Mouse (Mus musculus) embryo, embryonic 10.5 days (tissue): Measurements from ENCODE around the gene 2300002M23Rik.

Experiments
- DNase-seq: peaks from one replicate; pipeline ENCODE4 v3.0.0-alpha.2; 2015; ENCODE audit warnings: low spot score

2300002M23Rik gene

DNA sequence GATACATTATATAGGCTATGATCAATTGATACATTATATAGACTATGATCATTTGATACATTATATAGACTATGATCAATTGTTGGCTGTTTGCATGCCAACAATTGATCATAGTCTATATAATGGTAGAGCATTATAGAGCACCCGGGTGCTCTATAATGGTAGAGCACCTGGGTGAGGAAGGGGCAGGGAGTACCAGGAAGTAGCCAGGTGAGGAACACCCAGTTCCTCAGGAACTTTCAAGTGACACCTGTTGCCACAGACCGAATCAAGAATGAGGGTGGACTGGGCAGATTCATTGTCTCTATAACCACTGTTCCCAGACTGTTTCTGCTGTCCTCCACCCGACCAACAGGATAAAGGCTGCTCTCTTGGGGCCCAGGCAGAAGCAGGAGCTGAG lies at the start of gene 2300002M23Rik:
Gene 2300002M23Rik (plus strand): TSS at position 301 of the 400 bp plus-strand sequence.
- DNase-seq = no peak

DNA sequence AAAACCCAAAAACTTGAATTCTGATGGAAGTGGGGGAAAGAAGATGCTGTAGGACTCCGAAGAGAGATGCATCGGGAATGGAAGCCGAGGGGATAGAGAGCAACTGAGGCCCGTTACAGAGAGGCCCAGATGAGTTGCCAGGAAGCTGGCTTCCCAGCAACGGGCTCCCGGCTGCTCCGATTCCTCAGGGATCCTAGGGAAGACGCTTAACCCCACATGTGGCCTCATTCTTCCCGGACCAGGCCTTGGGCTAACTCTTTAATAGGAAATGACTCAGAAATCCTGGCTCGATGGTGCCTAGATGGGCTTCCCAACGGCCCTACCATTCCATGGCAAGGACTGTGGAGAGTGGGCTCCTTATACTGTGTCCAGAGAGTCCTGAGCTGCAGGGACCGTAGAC lies 49.7 kb upstream of the 2300002M23Rik start:
- DNase-seq = peak; percentile 27

DNA sequence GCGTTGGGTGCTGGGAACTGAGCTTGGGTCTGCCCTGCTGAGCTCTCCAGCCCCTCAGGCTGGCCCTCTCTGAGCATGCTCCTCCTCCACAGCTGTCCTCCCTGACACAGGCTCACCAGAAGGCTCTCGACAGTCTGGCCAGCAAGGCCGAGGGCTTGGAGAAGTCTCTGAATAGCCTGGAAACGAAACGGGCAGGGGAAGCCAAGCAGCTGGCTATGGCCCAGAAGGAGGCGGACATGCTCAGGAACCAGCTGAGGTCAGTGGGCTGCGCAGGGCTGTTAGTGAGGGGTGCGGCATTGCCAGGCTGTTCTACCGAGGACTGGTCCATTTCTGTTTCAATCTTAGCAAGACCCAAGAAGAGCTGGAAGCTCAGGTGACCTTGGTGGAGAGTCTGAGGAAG lies 42.9 kb upstream of the 2300002M23Rik start:
- DNase-seq = no peak

DNA sequence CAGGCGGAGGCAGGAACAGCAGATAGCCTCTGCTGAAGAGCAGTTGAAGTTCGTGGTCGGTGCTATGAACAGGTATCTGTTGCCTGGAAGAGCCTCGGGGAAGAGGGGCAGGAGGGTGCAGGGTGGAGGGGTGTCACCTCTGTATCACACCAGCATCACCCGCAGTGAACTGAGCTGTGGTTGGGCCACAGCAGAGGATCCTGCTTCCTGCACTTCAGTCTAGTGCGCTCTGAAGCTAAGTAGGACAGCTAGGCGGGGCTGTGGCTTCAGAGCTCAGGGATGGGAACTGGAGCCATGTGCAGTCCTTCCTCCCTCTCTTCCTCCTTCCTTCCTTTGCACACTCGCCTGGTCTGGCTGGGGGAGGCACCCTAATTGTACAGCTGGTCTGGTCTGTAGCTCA lies 40.6 kb upstream of the 2300002M23Rik start:
- no peak for DNase-seq

DNA sequence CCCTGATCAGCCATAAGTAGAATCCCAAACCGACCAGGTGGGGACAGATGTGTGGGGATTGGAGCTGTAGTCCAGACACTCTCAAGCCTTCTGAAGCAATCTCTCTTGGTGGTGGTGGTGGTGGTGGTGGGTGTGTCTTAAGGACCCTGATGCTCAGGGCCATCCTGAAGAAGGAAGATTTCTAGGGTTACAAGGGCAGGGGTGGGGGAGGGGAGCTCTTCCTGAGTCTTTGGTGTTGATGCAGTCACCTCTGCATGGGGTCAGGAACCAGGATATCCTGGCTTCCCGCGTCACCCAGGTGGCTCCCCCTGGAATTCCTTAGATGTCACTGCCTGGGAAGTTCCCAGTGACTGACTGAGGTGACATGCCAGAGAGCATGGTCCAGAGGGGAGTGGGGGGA lies 34.9 kb upstream of the 2300002M23Rik start:
- DNase-seq = no peak

DNA sequence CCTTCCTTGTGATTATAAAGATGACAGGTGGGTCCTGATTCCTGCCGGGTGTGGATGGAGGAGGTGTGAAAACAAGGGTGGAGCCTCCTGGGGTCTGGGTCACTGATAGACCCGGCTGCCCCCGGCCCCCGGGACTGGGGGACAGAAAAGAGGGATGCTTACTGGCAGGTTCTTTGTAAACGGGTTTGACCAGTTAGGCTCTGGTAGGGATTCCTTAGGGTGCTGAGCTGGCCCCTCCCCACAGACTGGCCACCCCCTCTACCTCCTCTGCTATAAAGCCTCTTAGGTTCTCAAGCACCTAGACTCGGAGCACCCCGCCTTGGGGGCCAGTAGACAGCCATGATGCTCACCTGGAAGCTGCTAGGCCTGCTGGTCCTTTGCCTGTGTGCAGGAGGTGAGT lies 34.3 kb upstream of the 2300002M23Rik start, which contains the start of gene Psors1c2:
Gene Psors1c2 (plus strand): TSS at position 301 of the 400 bp plus-strand sequence.
- DNase-seq = no peak

DNA sequence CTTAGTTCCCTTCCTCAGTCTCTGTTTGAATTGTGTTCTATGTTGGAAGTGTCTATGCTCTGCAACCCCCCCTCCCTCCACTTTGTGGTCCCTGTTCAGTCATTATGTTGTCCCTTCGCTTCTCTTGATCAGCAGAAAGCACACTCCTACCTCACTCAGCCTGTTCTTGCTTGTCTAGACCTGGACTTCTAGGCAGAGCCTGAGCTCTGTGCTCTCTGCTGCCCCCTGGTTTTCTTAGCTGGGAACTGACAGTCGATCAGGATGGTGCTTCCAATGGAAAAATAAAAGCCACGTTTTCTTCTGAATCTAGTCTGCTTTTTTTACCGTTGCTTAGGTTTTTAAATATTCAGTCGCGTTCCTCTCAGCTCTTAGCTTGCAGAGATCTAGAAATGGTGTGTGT lies 32.9 kb upstream of the 2300002M23Rik start:
- peak; percentile 87 for DNase-seq

DNA sequence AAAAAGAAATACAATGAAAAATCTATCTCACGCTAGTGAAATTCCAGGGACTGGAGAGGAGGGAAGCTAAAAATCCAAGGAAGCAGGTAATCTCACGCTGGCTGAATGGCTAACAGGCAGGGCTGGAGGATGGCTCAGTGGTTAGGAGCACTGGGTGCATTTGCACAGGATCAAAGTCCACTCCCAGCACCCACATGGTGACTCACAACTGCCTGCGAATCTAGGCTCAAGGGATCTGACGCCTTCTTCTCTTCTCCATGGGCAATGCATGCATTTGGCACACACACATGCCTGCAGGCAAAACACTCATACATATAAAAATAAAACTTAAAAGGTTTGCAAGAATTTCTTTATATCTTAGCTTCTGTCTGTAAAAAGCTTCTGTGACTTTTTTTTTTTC lies 29.8 kb upstream of the 2300002M23Rik start:
- DNase-seq = no peak

DNA sequence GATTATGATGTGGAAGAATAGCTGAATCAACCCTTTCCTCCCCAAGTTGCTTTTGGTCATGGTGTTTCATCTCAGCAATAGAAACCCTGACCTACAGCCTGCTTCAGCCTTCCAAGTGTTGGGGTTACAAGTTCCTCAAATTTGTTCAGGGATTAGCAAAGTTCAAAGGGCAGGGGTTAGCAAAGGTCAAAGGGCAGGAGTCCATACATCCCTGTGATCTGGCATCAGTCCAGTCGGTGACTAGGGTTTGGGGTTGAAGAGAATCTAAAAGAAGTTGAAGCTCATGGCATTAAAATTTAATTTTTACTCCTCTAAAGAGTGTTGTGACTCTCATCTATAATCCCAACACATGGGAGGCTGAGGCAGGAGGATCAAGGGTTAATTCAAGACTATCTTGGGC lies 28.8 kb upstream of the 2300002M23Rik start:
- no peak for DNase-seq

DNA sequence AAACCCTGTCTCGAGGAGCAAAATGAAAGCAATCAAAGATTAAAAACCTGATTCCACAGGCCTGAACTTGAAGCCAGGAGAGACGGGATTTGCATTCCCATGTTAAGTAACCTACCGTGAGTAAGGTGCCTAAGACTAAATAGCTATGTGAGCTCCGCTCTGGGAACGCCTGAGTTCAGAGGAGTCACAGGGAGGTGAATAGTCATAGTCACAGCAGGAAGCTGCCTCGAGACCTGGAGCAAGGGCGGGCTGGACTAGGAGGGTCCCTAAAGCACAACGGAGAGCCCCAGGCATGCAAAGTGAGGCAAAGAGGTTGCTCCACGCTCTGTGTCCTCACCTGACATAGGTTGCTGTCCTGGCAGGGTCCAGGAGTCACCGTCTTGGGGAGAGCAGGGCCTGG lies 27.7 kb upstream of the 2300002M23Rik start:
- no peak for DNase-seq

DNA sequence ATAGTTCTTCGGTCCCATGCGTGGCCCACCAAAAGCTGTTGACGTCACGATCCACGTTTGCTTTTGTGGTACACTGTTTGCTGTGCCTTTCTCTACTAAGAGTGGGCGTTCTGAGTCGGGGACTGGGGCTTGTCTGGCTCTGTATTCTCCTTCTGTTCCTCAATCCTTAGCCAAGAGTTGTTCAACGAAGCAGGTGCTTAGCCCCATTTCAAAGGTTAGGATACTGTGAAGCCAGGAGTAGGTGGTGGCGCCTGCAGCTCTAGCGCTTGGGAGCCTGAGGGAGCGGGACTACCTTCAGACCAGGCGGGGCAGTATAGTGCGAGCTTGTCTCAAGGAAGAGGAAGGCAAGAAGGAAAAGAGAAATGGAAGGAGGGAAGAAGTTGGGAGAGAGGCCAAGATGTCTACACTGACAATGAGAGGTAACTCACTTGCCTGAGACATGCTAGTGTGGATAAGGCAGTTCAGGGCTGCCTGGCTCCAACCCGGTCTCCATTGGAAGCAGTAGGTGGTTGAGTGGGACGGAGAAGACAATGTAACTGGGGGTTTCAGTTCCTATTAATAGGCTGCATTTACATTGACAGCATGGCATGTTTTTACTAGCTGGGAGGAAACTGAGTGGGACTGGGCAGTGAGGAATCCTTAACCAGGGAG lies 24.4 kb upstream of the 2300002M23Rik start:
- no peak for DNase-seq

DNA sequence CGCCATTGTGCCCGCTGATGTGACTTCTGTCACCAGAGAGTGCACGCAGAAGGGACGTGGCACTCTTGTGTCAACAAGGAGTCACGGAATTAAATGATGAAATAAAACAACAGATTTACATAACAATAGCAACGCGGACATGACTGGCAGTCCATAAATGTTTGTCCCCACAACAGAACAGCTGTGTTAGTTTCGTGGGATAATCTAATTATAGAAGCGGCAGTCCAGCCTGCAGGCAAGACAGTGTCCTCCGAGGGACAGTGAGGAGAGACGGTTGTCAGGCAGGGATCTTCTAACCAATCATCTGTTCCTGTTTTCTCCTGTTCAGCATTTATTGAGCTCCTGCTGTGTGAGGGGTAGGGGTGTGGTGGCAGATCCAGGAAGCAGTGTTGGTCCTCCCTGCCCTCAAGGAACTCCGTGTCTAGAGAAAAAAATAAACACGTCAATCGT lies 23.8 kb upstream of the 2300002M23Rik start:
- peak; percentile 30 for DNase-seq

DNA sequence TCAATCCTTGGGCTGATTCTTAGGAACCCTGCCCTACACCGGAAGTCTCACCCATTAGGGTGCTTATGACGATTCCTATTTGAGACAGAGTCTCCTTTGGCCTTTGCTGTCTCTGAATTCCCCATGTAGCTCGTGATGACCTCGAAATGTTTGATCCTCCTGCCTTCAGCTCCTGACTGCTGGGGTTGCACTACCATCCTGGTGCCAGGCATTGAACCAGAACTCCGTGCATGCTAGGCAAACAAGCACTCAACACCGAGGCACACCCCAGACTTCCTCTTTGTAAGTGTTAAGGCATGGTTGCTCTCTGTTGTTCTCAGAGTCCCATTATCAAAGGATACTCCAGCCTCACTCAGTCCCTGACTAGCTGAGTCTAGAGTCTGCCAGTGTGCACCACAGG lies 23.2 kb upstream of the 2300002M23Rik start:
- no peak for DNase-seq

DNA sequence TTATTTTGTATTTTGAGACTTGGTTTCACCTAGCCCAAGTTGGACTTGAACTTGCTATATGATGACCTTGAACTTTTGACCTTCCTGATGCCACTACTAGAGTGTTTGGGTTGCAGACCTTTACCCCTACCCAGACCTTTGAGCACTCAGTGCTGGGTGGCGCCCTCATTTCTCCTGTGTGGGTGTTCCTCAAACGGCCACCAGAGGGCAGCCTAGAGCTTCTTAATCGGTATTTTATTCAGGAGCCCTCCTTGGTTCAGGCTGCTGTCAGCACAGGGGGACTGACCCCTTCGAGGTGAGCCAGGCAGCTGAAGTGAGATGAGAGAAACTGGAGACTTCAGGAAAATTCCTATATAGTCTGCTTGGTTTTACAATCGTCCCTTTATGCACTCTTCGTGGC lies 22.6 kb upstream of the 2300002M23Rik start:
- peak; percentile 76 for DNase-seq

DNA sequence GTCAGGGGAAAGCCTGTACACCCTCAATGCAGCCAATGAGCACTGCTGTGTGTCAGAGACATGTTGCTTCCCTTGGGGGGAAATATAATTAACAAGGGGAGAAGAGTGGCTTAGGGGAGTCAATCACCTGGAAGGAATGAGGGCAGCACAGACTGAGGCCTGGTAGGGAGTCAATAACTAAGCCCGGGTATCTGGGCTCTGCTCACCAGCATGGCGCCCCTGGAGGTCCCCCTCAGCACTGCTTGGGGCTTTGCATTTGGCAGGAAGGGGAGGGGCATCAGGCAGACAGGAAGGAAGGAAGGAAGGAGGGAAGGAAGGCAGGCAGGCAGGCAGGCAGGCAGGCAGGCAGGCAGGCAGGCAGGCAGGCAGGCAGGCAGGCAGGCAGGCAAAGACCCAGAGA lies 19.8 kb upstream of the 2300002M23Rik start:
- DNase-seq = no peak

DNA sequence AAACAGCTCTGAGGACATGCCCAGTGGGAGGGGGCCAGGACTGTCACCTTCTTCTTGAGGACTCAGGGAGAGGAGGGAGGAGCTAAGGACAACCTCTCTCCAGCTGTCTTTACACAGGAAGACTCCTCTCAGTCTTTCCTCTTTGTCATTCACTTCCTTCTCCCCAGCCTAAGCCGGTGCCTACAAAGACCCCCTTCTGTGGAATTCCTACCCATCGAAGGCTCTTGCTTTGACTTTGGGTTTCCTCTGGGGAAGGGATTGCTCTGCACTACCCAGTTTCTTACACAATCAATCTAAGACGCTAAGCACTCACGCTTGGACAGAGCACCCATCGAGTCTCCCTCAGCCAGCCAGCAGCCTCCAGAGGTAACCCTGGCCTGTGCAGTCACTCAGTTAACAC lies 18.6 kb upstream of the 2300002M23Rik start:
- DNase-seq = no peak

DNA sequence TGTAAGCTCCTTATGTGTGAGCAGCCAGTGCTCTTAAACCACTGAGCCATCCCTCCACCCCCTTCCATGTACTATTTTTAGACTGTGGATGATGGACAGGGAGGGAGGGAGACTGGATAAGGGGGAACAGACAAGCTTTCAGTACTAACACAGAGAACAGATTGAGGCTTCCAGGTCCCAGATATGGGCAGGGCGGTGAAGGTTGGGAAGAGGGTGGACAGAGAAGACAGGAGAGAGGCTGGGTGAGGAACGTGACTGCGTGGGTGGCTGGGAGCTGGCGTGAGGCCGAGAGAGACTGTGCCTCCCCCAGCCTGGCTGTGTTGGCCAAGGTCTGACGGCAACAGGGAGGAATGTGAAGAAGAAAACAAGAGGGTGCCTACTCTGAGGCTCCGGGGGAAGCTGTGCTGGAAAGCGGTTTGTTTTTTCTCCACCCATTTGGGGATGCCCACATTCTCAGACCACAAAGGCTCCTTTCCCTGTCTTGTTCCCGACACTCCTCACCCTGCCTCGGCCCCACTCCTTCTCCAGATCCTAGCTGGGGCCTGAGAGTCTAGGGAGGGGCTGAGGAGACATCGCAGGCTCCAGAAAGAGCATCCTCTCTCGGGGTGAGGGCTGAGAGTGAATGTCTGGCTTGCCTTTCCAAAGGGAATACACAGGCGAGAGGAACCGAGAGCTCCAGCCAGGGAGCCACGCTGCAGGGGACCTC lies 17.7 kb upstream of the 2300002M23Rik start:
- DNase-seq = no peak

DNA sequence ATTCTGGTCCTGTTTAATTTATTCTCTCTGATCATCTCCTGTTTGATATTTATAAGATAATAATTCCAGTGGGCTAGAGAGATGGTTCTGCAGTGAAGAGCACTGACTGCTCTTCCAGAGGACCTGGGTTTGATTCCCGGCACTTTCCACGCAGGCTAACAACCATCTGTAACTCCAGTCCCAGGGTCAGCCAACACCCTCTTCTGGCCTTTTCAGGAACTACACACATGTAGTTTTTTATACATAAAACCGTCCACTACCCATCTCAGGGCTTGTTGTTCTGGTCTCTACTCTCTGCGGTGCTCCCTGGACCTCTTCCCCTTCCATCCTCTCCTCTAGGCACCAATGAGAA lies 17.1 kb upstream of the 2300002M23Rik start:
- no peak for DNase-seq

DNA sequence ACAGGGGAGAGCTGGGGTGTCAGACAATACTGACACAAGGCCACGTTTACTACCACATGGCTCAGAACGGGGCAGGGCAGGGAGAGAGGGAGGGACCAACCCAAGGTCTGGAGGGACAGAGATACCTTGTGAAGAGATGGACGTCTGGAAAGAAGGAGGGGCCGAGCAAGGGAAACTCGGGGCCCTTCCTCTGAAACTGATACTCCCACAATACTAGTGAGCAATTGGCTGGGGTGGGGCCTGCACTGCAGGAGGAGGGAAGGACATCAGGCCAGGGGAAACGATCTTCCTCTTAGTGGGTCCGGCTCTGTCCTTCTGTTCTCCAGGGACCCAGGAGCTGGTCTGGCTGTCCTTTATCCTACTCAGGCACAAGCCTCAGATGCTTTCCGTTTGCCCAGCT lies 16.4 kb upstream of the 2300002M23Rik start:
- DNase-seq = no peak

DNA sequence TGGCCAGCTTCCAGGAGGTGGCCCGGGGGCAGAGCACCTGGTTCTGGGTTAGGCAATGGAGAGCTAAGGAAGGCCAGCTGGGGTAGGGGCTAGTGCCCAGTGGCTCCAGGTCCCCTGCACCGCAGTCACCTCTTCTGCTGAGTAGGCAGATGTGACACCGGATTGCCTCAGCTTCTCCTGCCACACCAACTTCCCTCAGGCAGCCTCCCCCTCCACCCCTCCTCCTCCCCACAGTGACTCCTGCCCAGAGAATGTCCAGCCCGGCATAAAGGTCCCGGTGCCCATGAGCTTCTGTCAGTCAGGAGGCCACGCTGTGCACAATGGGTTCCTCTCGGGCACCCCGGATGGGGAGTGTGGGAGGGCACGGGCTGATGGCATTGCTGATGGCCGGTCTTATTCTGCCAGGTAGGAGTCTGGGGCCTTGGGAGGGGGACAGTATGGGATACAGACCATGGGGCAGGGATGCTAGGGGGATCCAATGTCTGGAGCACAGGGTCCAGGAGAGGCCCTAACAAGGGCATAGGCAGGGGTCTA lies 15.3 kb upstream of the 2300002M23Rik start, which contains the start of gene Cdsn:
Gene Cdsn (plus strand): TSS at position 248 of the 534 bp plus-strand sequence.
- DNase-seq = no peak

DNA sequence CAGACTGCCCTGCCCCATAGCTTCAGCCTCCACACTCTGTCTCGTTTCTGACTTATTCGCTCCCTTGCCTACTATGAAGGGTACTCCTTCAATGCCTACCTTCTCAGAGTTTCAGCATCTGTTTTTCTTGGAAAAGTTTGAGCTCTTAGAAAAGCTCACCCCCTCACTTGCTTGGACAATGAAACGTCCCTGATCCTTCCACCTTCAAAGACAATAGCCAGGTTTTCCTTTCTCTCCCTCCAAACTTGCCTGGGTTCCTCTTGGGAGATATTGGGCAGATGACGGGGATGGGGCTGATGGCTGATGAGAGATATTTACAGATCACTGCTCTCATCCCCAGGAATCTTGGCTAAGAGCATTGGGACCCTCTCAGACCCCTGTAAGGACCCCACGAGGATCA lies 12.9 kb upstream of the 2300002M23Rik start:
- DNase-seq = no peak

DNA sequence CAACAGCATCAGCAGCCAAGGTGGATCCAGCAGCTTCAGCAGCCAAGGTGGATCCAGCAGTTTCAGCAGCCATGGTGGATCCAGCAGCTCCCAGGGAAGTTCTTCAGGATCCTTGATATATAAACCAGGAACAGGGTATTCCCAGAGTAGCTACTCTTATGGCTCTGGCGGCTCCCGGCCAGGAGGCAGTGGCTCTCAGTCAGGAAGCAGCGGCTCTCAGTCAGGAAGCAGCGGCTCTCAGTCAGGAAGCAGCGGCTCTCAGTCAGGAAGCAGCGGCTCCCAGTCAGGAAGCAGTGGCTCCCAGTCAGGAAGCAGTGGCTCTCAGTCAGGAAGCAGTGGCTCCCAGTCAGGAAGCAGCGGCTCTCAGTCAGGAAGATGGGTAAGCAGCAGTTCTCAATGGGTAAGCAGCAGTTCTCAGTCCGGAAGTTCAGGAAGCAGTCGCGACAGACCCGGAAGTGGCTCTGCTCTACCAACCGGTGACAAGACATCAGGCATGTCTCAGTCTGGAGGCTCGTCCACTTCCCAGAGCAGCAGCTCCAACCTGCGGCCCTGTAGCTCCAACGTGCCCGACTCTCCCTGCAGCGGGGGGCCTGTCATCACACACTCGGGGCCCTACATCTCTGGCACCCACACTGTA lies 12.4 kb upstream of the 2300002M23Rik start:
- DNase-seq = no peak

DNA sequence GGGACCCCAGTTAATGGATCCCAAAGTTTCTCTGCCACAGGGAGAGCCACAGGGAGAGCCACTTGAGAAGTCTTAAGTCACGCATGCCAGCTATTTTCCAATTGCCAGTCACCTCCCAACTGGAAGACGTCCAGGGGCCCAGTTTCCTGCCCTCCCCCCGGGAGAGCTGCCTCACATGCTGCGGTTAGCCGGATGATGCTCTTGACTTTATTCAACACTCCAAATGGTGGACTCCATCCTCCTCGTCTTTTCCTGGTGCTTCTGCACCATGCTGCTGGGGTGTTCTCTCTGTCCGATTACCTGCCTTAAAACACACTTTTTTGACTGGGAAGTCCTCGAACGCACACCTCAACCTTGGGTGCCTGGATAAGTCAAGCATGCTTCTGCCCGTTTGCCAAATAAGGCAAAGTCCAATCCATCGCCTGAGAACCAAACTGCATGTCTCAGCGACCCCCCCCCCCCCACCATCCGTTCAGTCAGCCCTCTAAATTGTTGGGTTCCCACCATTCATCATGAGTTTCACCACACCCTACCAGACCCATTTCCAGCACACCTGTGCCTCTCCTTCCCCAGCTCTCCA lies 11.0 kb upstream of the 2300002M23Rik start:
- no peak for DNase-seq
